In genomic region chr7:129425554-129425953, GRCm38 (mm10) we compare ENCODE assay signal across 10 mouse cellular contexts.
DNase-seq lines count a peak whose midpoint lies in the region; ATAC-seq and TF ChIP-seq lines count a peak whose summit lies in the region.
"Had no signal": no experiment of that assay in that cellular context is flagged by ENCODE, and none has a peak within 500 bp of the region (broad histone marks: within the 10 kb centered on the region; RNA-seq: fewer than 3 reads in every experiment).

No protein-coding gene starts in this region.

- peak; percentile 2 for DNase-seq in kidney, adult 2 months
- no peak for DNase-seq in kidney, adult 11 months
- DNase-seq in ES-CJ7 (ENCODE audit: low read depth, low spot score) = peak; percentile 11
- DNase-seq in adrenal gland, adult 18-20 months (ENCODE audit: low spot score in 2 of 2) = peak; percentile 18 to 24
- peak; percentile 55 for DNase-seq in forelimb bud, embryonic 11.5 days (ENCODE audit: low read depth, low spot score)
- DNase-seq in right cerebral cortex, postnatal 36 days (ENCODE audit: low spot score in 2 of 2) = no peak
- DNase-seq in lung, adult 2 months = no peak
- DNase-seq: right cerebral cortex, postnatal 14 days had no signal

- no peak for TF ChIP-seq CTCF in kidney, adult 2 months (conservative IDR thresholded peaks at IDR 0.05; ENCODE audit: insufficient read depth, insufficient read length, low read depth, low read length)
- TF ChIP-seq CTCF in lung, adult 2 months (IDR thresholded peaks at IDR 0.05; ENCODE audit: insufficient read depth, low read length) = no peak

- no peak overlapping the region for H3K4me3 ChIP-seq in kidney, adult 2 months (ENCODE audit: insufficient read depth, low read depth, low read length)
- H3K4me3 ChIP-seq in lung, adult 2 months (replicated peaks; ENCODE audit: extremely low read depth, low read depth, low read length) = no peak overlapping the region
- H3K4me3 ChIP-seq: midbrain, embryonic 13.5 days had no signal

- H3K4me1 ChIP-seq in kidney, adult 2 months (ENCODE audit: control insufficient read depth, insufficient read depth, low read length) = no peaks in the 10 kb centered on the region
- no peaks in the 10 kb centered on the region for H3K4me1 ChIP-seq in lung, adult 2 months (ENCODE audit: control insufficient read depth, insufficient read depth, low read length)
- H3K4me1 ChIP-seq: midbrain, embryonic 13.5 days had no signal

- WGBS in kidney, adult 2 months = 17% methylated on average over 2 of the region's 2 CpGs
- 24% methylated on average over 2 of the region's 2 CpGs for WGBS in lung, adult 2 months

- no peak for TF ChIP-seq POLR2A in kidney, adult 2 months (IDR thresholded peaks at IDR 0.05; ENCODE audit: low read depth, low read length)
- TF ChIP-seq POLR2A in lung, adult 2 months (IDR thresholded peaks at IDR 0.05; ENCODE audit: borderline replicate concordance, extremely low read depth, low read depth, low read length) = no peak

- ATAC-seq in frontal cortex, adult (ENCODE audit: low TSS enrichment) = no peak
- ATAC-seq: midbrain, embryonic 13.5 days had no signal

- H3K27ac ChIP-seq in kidney, adult 2 months (ENCODE audit: insufficient read depth, low read depth, low read length) = no peak overlapping the region
- H3K27ac ChIP-seq: midbrain, embryonic 13.5 days had no signal

- no peaks in the 10 kb centered on the region for H3K27me3 ChIP-seq in kidney, adult 2 months (replicated peaks; ENCODE audit: control insufficient read depth, insufficient read depth, low read length)
- H3K27me3 ChIP-seq: midbrain, embryonic 13.5 days had no signal

- H3K36me3 ChIP-seq in kidney, adult 2 months (ENCODE audit: control insufficient read depth, insufficient read depth, low read length) = no peaks in the 10 kb centered on the region
- H3K36me3 ChIP-seq: midbrain, embryonic 13.5 days had no signal

Comparison
In these comparisons a context has a peak if more than half of its experiments do, and no peak if none do; other contexts are left out.
1. DNase-seq: peak in kidney, adult 2 months (single experiment), ES-CJ7 (single experiment), adrenal gland, adult 18-20 months (2 of 2) and forelimb bud, embryonic 11.5 days (single experiment); none in kidney, adult 11 months (single experiment), right cerebral cortex, postnatal 36 days (0 of 2) and lung, adult 2 months (single experiment).